In genomic region chr14:27560434-27560833, GRCm38 (mm10) we compare ENCODE assay signal across 9 mouse cellular contexts. TPM values are rescaled to one million over a fixed set of nuclear protein-coding genes. Genes with fewer than 3 reads are reported as not detected.
A peak's percentile ranks its signal among the peaks of the same experiment; 100 is the strongest.
DNase-seq lines count a peak whose midpoint lies in the region; ATAC-seq and TF ChIP-seq lines count a peak whose summit lies in the region.
"Had no signal": no experiment of that assay in that cellular context is flagged by ENCODE, and none has a peak within 500 bp of the region (broad histone marks: within the 10 kb centered on the region; RNA-seq: fewer than 3 reads in every experiment).

No protein-coding gene starts in this region.

- H3K4me3 ChIP-seq in forebrain, embryonic 11.5 days (ENCODE audit: low read depth, low read length) = no peak overlapping the region
- H3K4me3 ChIP-seq in forebrain, embryonic 16.5 days (replicated peaks; ENCODE audit: low read length) = no peak overlapping the region
- no peak overlapping the region for H3K4me3 ChIP-seq in ES-Bruce4 (ENCODE audit: low read depth, low read length)
- H3K4me3 ChIP-seq: liver, embryonic 15.5 days had no signal

- ATAC-seq in forebrain, embryonic 11.5 days (replicated peaks; ENCODE audit: low FRiP score) = no peak
- no peak for ATAC-seq in forebrain, embryonic 16.5 days

- TF ChIP-seq CTCF in ES-Bruce4 (IDR thresholded peaks at IDR 0.05; ENCODE audit: low read depth, low read length) = peak; percentile 26

- H3K9me3 ChIP-seq in forebrain, embryonic 11.5 days (ENCODE audit: control insufficient read depth, low read length) = no peaks in the 10 kb centered on the region
- no peaks in the 10 kb centered on the region for H3K9me3 ChIP-seq in forebrain, embryonic 16.5 days (ENCODE audit: control insufficient read depth, low read length)
- H3K9me3 ChIP-seq in ES-Bruce4 (replicated peaks; ENCODE audit: control insufficient read depth, insufficient read depth, low read length, poor library complexity, severe bottlenecking) = peaks cover 12% of the 10 kb centered on the region
- H3K9me3 ChIP-seq: liver, embryonic 15.5 days had no signal

- H3K36me3 ChIP-seq in forebrain, embryonic 11.5 days (ENCODE audit: control insufficient read depth, insufficient read depth, low read length) = no peaks in the 10 kb centered on the region
- H3K36me3 ChIP-seq in forebrain, embryonic 16.5 days (ENCODE audit: control insufficient read depth, insufficient read depth) = no peaks in the 10 kb centered on the region
- H3K36me3 ChIP-seq in ES-Bruce4 (ENCODE audit: control insufficient read depth, insufficient read depth, low read length, poor library complexity, severe bottlenecking) = no peaks in the 10 kb centered on the region
- H3K36me3 ChIP-seq: liver, embryonic 15.5 days had no signal

- no peaks in the 10 kb centered on the region for H3K27me3 ChIP-seq in forebrain, embryonic 11.5 days (ENCODE audit: control insufficient read depth, insufficient read depth, low read length)
- H3K27me3 ChIP-seq in forebrain, embryonic 16.5 days (replicated peaks; ENCODE audit: control insufficient read depth, insufficient read depth, low read length) = no peaks in the 10 kb centered on the region
- no peaks in the 10 kb centered on the region for H3K27me3 ChIP-seq in ES-Bruce4 (ENCODE audit: control insufficient read depth, insufficient read depth, low read length, poor library complexity, severe bottlenecking)
- H3K27me3 ChIP-seq: liver, embryonic 15.5 days had no signal

- peak; percentile 78 for DNase-seq in forebrain, embryonic 11.5 days (ENCODE audit: low spot score)
- peak; percentile 50 for DNase-seq in c-Kit-positive CD71-positive TER-119-negative erythroid progenitor cells, embryonic 14.5 days (ENCODE audit: low read depth)
- peak; percentile 61 for DNase-seq in forelimb bud, embryonic 11.5 days (ENCODE audit: low read depth, low spot score)
- DNase-seq in layer of hippocampus, adult 11-12 months (ENCODE audit: low spot score) = peak; percentile 68
- DNase-seq in lung, postnatal 25 days (ENCODE audit: low spot score) = peak; percentile 44
- DNase-seq in spleen, adult 12 weeks (ENCODE audit: low spot score) = peak; percentile 27

- H3K4me2 ChIP-seq in forebrain, embryonic 11.5 days (ENCODE audit: low read depth, low read length, severe bottlenecking) = no peak overlapping the region
- no peak overlapping the region for H3K4me2 ChIP-seq in forebrain, embryonic 16.5 days (ENCODE audit: low read length)
- H3K4me2 ChIP-seq: liver, embryonic 15.5 days had no signal

- no peak for TF ChIP-seq POLR2A in ES-Bruce4 (IDR thresholded peaks at IDR 0.05; ENCODE audit: insufficient read depth, low read length)

- H3K9ac ChIP-seq in forebrain, embryonic 11.5 days (ENCODE audit: low read length) = no peak overlapping the region
- no peak overlapping the region for H3K9ac ChIP-seq in forebrain, embryonic 16.5 days (replicated peaks; ENCODE audit: low read depth, low read length)
- no peak overlapping the region for H3K9ac ChIP-seq in ES-Bruce4 (ENCODE audit: low read depth, poor library complexity, severe bottlenecking)
- H3K9ac ChIP-seq: liver, embryonic 15.5 days had no signal

- no peak overlapping the region for H3K27ac ChIP-seq in forebrain, embryonic 11.5 days (ENCODE audit: low read depth, low read length)
- H3K27ac ChIP-seq in forebrain, embryonic 16.5 days (ENCODE audit: low read length) = no peak overlapping the region
- H3K27ac ChIP-seq in ES-Bruce4 (ENCODE audit: insufficient read depth, low read length) = no peak overlapping the region
- H3K27ac ChIP-seq: liver, embryonic 15.5 days had no signal

- WGBS in forebrain, embryonic 11.5 days = 46% methylated on average over 4 of the region's 4 CpGs
- WGBS in forebrain, embryonic 16.5 days = 38% methylated on average over 4 of the region's 4 CpGs

- no peak for TF ChIP-seq EP300 in ES-Bruce4 (IDR thresholded peaks at IDR 0.05; ENCODE audit: insufficient read depth, low read depth, low read length)

- H3K4me1 ChIP-seq in forebrain, embryonic 11.5 days (replicated peaks; ENCODE audit: control insufficient read depth, insufficient read depth, low read length) = no peaks in the 10 kb centered on the region
- H3K4me1 ChIP-seq in forebrain, embryonic 16.5 days (replicated peaks; ENCODE audit: control insufficient read depth, insufficient read depth, low read length) = no peaks in the 10 kb centered on the region
- H3K4me1 ChIP-seq in ES-Bruce4 (ENCODE audit: control insufficient read depth, insufficient read depth, low read length) = no peaks in the 10 kb centered on the region
- H3K4me1 ChIP-seq: liver, embryonic 15.5 days had no signal

RNA-seq across cellular contexts. Expression of gene Ccdc66, which starts 52.2 kb away (rescaled TPM):
- polyA plus RNA-seq in forebrain, embryonic 11.5 days (2014; fragmentation: Nextera tagmentation; extraction: Ambion mirVana) = 18.5 and 19.2 TPM in 2 replicates
- polyA plus RNA-seq in forebrain, embryonic 16.5 days (2015; fragmentation: Nextera tagmentation; extraction: Ambion mirVana) = 12.8 and 16.1 TPM in 2 replicates
- 22.1 and 27.1 TPM in 2 replicates for polyA plus RNA-seq in ES-Bruce4 (2011; ENCODE audit: insufficient read depth, insufficient read length, low read depth, missing spikeins)

Comparison
In these comparisons a context has a peak if more than half of its experiments do, and no peak if none do; other contexts are left out.
1. DNase-seq: peak in every context shown above with its lines; median percentile 78 in forebrain, embryonic 11.5 days; 68 in layer of hippocampus, adult 11-12 months; 61 in forelimb bud, embryonic 11.5 days; 50 in c-Kit-positive CD71-positive TER-119-negative erythroid progenitor cells, embryonic 14.5 days; 44 in lung, postnatal 25 days; 27 in spleen, adult 12 weeks.